Mouse (Mus musculus) forebrain, embryonic 10.5 days (tissue): Measurements from ENCODE around the gene Rab6b. TPM values are rescaled to one million over a fixed set of nuclear protein-coding genes. Genes with fewer than 3 reads are reported as not detected.

Experiments used
- DNase-seq: peaks from one replicate; pipeline ENCODE4 v3.0.0-alpha.2; 2017; ENCODE audit warnings: low spot score; ENCODE audit errors: extremely low spot score
- H3K27ac ChIP-seq: fragments of 300-500 bp; sonication (generic); 2 replicates; pipeline ENCODE4 v1.5.1; 2016; ENCODE audit warnings: mild to moderate bottlenecking
- H3K27me3 ChIP-seq: fragments of 300-500 bp; sonication (generic); 2 replicates; pipeline ENCODE4 v1.6.1; 2016; ENCODE audit warnings: mild to moderate bottlenecking; ENCODE audit not compliant: poor library complexity, severe bottlenecking
- H3K36me3 ChIP-seq: fragments of 300-500 bp; sonication (generic); replicated peaks from 2 replicates; pipeline ENCODE4 v1.6.1; 2016; ENCODE audit warnings: mild to moderate bottlenecking, moderate library complexity
- H3K4me1 ChIP-seq: fragments of 300-500 bp; sonication (generic); 2 replicates; pipeline ENCODE4 v1.6.1; 2016
- H3K4me3 ChIP-seq: fragments of 300-500 bp; sonication (generic); 2 replicates; pipeline ENCODE4 v1.5.1; 2016; ENCODE audit warnings: mild to moderate bottlenecking, moderate library complexity
- H3K9me3 ChIP-seq: fragments of 300-500 bp; sonication (generic); 2 replicates; pipeline ENCODE4 v1.6.1; 2016; ENCODE audit warnings: mild to moderate bottlenecking, moderate library complexity
- WGBS: fragments of 180-500 bp; shearing (Covaris S2); methylation state at CpG from one replicate; pipeline ENCODE4 v1.1.7; 2016; 5-methylcytosine and 5-hydroxymethylcytosine counted together
- polyA plus RNA-seq: library from polyadenylated mRNA; unstranded; fragments of >200 nt; fragmentation: Nextera tagmentation; extraction: Ambion mirVana; gene quantifications from 2 replicates; pipeline ENCODE4 v1.2.1, GENCODE M21; 2016

The Rab6b gene
- polyA plus RNA-seq, 1 experiment from 2014 or later, result 9.1 TPM

- H3K36me3 ChIP-seq, result peaks cover 69% of the 10 kb centered on the region
- no peaks in the 10 kb centered on the region for H3K4me1 ChIP-seq
- H3K4me3 ChIP-seq, result no peak overlapping the region
- 91% methylated on average over 4 of the region's 4 CpGs for WGBS
- no peak for DNase-seq
- H3K27me3 ChIP-seq, result no peaks in the 10 kb centered on the region
- H3K27ac ChIP-seq, result no peak overlapping the region
- H3K9me3 ChIP-seq, result no peaks in the 10 kb centered on the region
These were observed 76.8 kb downstream of the Rab6b start for GRCm38 (mm10) chr9:103188416-103188815.

GRCm38 (mm10) chr9:103201561-103202260 lies 90.1 kb downstream of the Rab6b start, which contains the start of gene Srprb:
Srprb (minus strand) TSS chr9:103202137.
- under 1% methylated on average over 45 of the region's 45 CpGs for WGBS
- H3K27ac ChIP-seq, result peak within 1 kb of the TSS; percentile 96
- H3K9me3 ChIP-seq, result no peaks in the 10 kb centered on the region
- peaks cover 10% of the 10 kb centered on the region for H3K4me1 ChIP-seq
- DNase-seq, result peak; percentile 89
- H3K27me3 ChIP-seq, result no peaks in the 10 kb centered on the region
- peak within 1 kb of the TSS; percentile 95 for H3K4me3 ChIP-seq
- H3K36me3 ChIP-seq, result peaks cover 38% of the 10 kb centered on the region

- Histone ChIP-seq H3K9me3 (no peaks in the 10 kb centered on the region), H3K36me3 (no peaks in the 10 kb centered on the region), H3K27ac (no peak overlapping the region), H3K4me3 (no peak overlapping the region), H3K4me1 (peaks cover 16% of the 10 kb centered on the region), H3K27me3 (no peaks in the 10 kb centered on the region)
- DNase-seq, result no peak
- WGBS, result 91% methylated on average over 5 of the region's 5 CpGs
These were observed 94.2 kb downstream of the Rab6b start for GRCm38 (mm10) chr9:103205786-103206185.

DNA sequence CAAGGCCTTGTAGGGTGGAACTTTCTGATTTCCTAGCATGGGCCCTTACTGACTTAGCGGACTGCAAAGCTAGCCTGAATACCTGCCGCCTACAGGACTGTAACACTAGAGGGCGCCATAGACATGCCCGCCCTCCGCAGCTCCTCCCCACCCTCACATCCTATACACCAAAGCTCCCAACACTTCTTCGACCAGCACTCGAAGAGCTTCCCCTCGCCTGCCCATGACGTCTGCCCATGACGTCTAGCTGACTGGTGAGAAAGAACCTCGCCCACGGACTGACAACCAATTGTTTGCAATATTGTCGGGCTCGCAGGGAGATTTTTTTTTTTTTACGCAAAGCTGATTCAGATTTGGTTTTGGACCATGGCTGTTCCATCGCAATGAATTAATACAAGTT lies 96.3 kb downstream of the Rab6b start:
- Histone ChIP-seq H3K27me3 (no peaks in the 10 kb centered on the region; the same call in 1 of the 2 replicates), H3K4me3 (peak overlapping the region; percentile 33), H3K27ac (no peak overlapping the region), H3K4me1 (peaks cover 11% of the 10 kb centered on the region), H3K36me3 (no peaks in the 10 kb centered on the region), H3K9me3 (no peaks in the 10 kb centered on the region)
- peak; percentile 72 for DNase-seq
- 10% methylated on average over 16 of the region's 16 CpGs for WGBS

DNA sequence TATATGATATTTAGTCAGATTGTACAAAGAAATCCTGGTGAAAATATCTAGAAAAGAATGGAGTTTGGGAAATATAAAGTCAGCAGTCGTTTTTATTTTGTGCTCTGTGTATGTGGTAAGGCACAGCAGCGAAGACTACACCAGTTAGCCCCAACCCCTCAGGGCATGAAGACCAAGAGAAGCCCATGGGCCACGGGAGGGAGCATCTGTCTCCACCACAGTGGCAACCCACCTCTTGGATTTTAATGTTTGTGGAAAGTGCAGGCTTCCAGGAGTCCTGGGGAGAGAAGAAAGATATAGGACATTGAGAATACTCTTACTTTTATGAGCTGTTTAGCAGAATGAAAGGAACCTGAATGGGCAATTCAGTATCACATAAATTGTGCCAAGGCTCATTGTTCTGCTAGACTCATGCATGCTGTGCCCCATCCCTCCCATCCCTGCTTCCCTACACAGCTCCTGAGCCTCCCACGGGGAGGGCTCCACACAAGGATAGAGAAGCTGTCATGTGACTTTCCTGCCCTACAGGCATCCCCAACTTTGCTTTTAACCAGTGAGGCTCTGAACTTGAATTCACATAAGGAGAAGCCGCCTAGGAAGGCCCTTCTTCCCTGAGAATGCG lies 97.3 kb downstream of the Rab6b start:
- no peaks in the 10 kb centered on the region; the same call in 1 of the 2 replicates for H3K27me3 ChIP-seq
- H3K36me3 ChIP-seq, result no peaks in the 10 kb centered on the region
- 58% methylated on average over 6 of the region's 6 CpGs for WGBS
- peaks cover 11% of the 10 kb centered on the region for H3K4me1 ChIP-seq
- DNase-seq, result no peak
- no peak overlapping the region for H3K4me3 ChIP-seq
- H3K9me3 ChIP-seq, result no peaks in the 10 kb centered on the region
- H3K27ac ChIP-seq, result no peak overlapping the region

- H3K4me3 ChIP-seq, result no peak overlapping the region
- peaks cover 8% of the 10 kb centered on the region for H3K4me1 ChIP-seq
- no peak for DNase-seq
- no peaks in the 10 kb centered on the region for H3K36me3 ChIP-seq
- no peaks in the 10 kb centered on the region; the same call in 1 of the 2 replicates for H3K27me3 ChIP-seq
- no peaks in the 10 kb centered on the region for H3K9me3 ChIP-seq
- WGBS, result 86% methylated on average over 28 of the region's 28 CpGs
- no peak overlapping the region for H3K27ac ChIP-seq
These were observed 101.2 kb downstream of the Rab6b start for GRCm38 (mm10) chr9:103212654-103213420.

GRCm38 (mm10) chr9:103213631-103214030 lies 102.0 kb downstream of the Rab6b start:
- no peak for DNase-seq
- Histone ChIP-seq H3K9me3 (no peaks in the 10 kb centered on the region), H3K27me3 (no peaks in the 10 kb centered on the region; the same call in 1 of the 2 replicates), H3K4me1 (peaks cover 6% of the 10 kb centered on the region), H3K36me3 (no peaks in the 10 kb centered on the region), H3K27ac (no peak overlapping the region), H3K4me3 (no peak overlapping the region)
- WGBS, result 81% methylated on average over 2 of the region's 2 CpGs

GRCm38 (mm10) chr9:103214281-103214680 lies 102.7 kb downstream of the Rab6b start:
- Histone ChIP-seq H3K9me3 (no peaks in the 10 kb centered on the region), H3K36me3 (no peaks in the 10 kb centered on the region), H3K4me1 (peaks cover under 1% of the 10 kb centered on the region), H3K4me3 (no peak overlapping the region), H3K27me3 (no peaks in the 10 kb centered on the region; the same call in 1 of the 2 replicates), H3K27ac (no peak overlapping the region)
- WGBS, result 81% methylated on average over 6 of the region's 6 CpGs
- DNase-seq, result no peak

GRCm38 (mm10) chr9:103224721-103225120 lies 113.1 kb downstream of the Rab6b start:
- 90% methylated on average over 7 of the region's 7 CpGs for WGBS

DNA sequence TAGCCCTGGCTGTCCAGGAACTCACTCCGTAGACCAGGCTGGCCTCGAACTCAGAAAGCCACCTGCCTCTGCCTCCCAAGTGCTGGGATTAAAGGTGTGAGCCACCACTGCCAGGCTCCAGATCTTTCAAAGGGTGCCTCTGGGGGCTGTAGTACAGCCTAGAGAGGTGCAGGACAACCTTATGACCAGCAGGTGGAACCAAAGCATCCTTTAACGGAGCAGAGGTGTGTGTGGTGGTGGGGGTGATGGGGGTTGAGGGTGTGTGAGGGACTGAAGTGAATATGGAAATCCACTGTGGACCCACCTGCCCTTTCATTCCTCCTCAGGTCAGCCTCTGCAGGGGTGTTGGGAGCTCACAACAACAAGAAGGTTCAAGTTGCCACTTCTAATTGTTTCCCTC lies 113.9 kb downstream of the Rab6b start:
- no peak overlapping the region for H3K4me3 ChIP-seq
- peaks cover 6% of the 10 kb centered on the region for H3K4me1 ChIP-seq
- WGBS, result 64% methylated on average over 3 of the region's 3 CpGs
- no peak overlapping the region for H3K27ac ChIP-seq
- H3K9me3 ChIP-seq, result no peaks in the 10 kb centered on the region
- no peak for DNase-seq
- H3K36me3 ChIP-seq, result no peaks in the 10 kb centered on the region
- H3K27me3 ChIP-seq, result no peaks in the 10 kb centered on the region

More at GRCm38 (mm10) chr9:103224721-103225120, 113.1 kb downstream of the Rab6b start:
- Histone ChIP-seq H3K9me3 (no peaks in the 10 kb centered on the region), H3K4me1 (no peaks in the 10 kb centered on the region), H3K27ac (no peak overlapping the region), H3K4me3 (no peak overlapping the region), H3K36me3 (no peaks in the 10 kb centered on the region), H3K27me3 (no peaks in the 10 kb centered on the region)
- no peak for DNase-seq

DNA sequence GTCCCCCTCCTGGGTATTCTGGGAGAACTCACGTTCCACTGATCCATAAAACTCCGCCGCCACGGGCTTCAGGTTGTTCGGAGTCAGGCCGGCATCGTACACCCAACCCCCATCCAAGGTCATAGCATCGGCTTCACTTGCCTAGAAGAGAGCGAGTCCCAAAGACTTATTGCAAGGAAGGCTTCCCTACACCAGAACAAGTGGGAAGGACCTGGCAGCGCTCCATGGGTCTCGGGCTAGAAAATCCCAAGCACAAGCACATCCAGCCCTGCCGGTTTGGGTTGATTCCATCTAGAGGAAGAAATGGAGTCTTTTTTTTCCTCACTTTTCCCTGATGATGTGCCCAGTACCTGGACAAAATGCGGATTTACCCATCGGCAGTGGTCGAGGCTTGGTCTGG lies 115.2 kb downstream of the Rab6b start:
- DNase-seq, result no peak
- 95% methylated on average over 15 of the region's 15 CpGs for WGBS

GRCm38 (mm10) chr9:103227760-103228159 lies 116.2 kb downstream of the Rab6b start:
- H3K4me1 ChIP-seq, result peaks cover 10% of the 10 kb centered on the region
- no peak for DNase-seq
- WGBS, result 92% methylated on average over 16 of the region's 16 CpGs
- no peaks in the 10 kb centered on the region for H3K27me3 ChIP-seq
- H3K9me3 ChIP-seq, result no peaks in the 10 kb centered on the region
- H3K4me3 ChIP-seq, result no peak overlapping the region
- H3K36me3 ChIP-seq, result no peaks in the 10 kb centered on the region
- no peak overlapping the region for H3K27ac ChIP-seq

More for the DNA sequence above, 115.2 kb downstream of the Rab6b start:
- Histone ChIP-seq H3K27ac (no peak overlapping the region), H3K36me3 (no peaks in the 10 kb centered on the region), H3K9me3 (no peaks in the 10 kb centered on the region), H3K4me3 (no peak overlapping the region), H3K4me1 (peaks cover 10% of the 10 kb centered on the region), H3K27me3 (no peaks in the 10 kb centered on the region)
